Mouse (Mus musculus): ENCODE measurements at regions not wholly inside any gene's neighbourhood (a gene's known extent, or its start where the extent isn't known, plus 50 kb on each side); places are given as distances from the start of the nearest gene placed in this dataset.

DNA sequence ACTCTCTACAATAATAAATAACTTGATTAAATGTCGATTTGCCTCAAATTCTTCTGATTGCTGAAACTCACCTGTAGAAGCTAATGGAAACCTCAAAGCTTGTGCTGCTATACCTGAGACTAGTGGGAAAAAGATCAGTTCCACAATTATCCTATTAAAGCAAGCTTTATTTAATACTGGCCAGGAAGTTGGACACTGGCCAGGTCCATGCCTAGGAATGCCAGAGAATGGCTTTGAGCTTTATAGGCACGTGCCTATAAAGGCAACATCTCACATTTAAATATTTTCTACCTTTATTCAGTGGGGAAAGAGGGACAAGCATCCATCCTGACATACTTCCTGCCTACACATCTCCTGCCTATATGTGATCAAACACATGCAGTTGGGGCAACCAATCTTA is 575.8 kb downstream of the Cypt12 start:
- H3K9me3 ChIP-seq (replicated peaks; ENCODE audit: low read length): peaks cover 19% of the 10 kb centered on the region
- in situ Hi-C loops (cut with MboI; ENCODE audit: low pct_ligation_motif_present, low pct_unique_long_range_greater_than_20kb, low sequenced_read_pairs): no loop called here
- no peak overlapping the region for H3K4me3 ChIP-seq (replicated peaks in 1 of 3; ENCODE audit: low read depth in 2 of 3, low read length in 2 of 3, poor library complexity in 1 of 3)
- no peak overlapping the region for H3K4me2 ChIP-seq (ENCODE audit: insufficient read depth, low read depth, poor library complexity, severe bottlenecking)
- no peak for DNase-seq (ENCODE audit: extremely low read depth)
- no peak overlapping the region for H3K27ac ChIP-seq (ENCODE audit: insufficient read depth, low read depth)
- no peaks in the 10 kb centered on the region for H3K27me3 ChIP-seq (replicated peaks)
- no peaks in the 10 kb centered on the region for H3K36me3 ChIP-seq (replicated peaks in 1 of 2; ENCODE audit: control insufficient read depth in 1 of 2, insufficient read depth in 1 of 2, low read length in 1 of 2)
- H3K9ac ChIP-seq (ENCODE audit: insufficient read depth, low read depth): no peak overlapping the region
- no peaks in the 10 kb centered on the region for H3K79me2 ChIP-seq (replicated peaks; ENCODE audit: control insufficient read depth, extremely low read depth, insufficient read depth, poor library complexity, severe bottlenecking)
- dilution Hi-C loops (cut with MboI; ENCODE audit: extremely low pct_ligation_motif_present, extremely low pct_unique_long_range_greater_than_20kb, low sequenced_read_pairs): no loop called here
- TF ChIP-seq USF1 (IDR thresholded peaks at IDR 0.05; ENCODE audit: low read depth, low read length): no peak
- no peak for TF ChIP-seq IRF4 (IDR thresholded peaks at IDR 0.05; ENCODE audit: low read depth, low read length)
- no peak for TF ChIP-seq E2F4 (IDR thresholded peaks at IDR 0.05; ENCODE audit: insufficient replicate concordance, low read depth, low read length)
- no peak for TF ChIP-seq USF2 (conservative IDR thresholded peaks at IDR 0.05; ENCODE audit: low read depth, low read length)
- no peak for TF ChIP-seq ZKSCAN1 (IDR thresholded peaks at IDR 0.05; ENCODE audit: borderline replicate concordance, low read depth, low read length)
- no peak for TF ChIP-seq EP300 (IDR thresholded peaks at IDR 0.05; ENCODE audit: low read length)
- no peak for TF ChIP-seq NRF1 (IDR thresholded peaks at IDR 0.05; ENCODE audit: low read depth, low read length)
- no peak for TF ChIP-seq ELF1 (IDR thresholded peaks at IDR 0.05; ENCODE audit: low read depth, low read length)
- no peak for TF ChIP-seq UBTF (IDR thresholded peaks at IDR 0.05; ENCODE audit: low read depth, low read length)
- no peak for TF ChIP-seq ZNF384 (IDR thresholded peaks at IDR 0.05; ENCODE audit: low read depth, low read length)
- TF ChIP-seq BHLHE40 (IDR thresholded peaks at IDR 0.05; ENCODE audit: low read depth, low read length): no peak
- TF ChIP-seq TCF12 (IDR thresholded peaks at IDR 0.05; ENCODE audit: low read depth, low read length): no peak
- TF ChIP-seq ZC3H11A (IDR thresholded peaks at IDR 0.05; ENCODE audit: low read depth, low read length): no peak
- no peak for TF ChIP-seq CHD1 (IDR thresholded peaks at IDR 0.05; ENCODE audit: low read depth, low read length)
- TF ChIP-seq MYC (IDR thresholded peaks at IDR 0.05; ENCODE audit: low read depth, low read length): no peak
- no peak for TF ChIP-seq ZMIZ1 (IDR thresholded peaks at IDR 0.05; ENCODE audit: low read depth, low read length)
- TF ChIP-seq POLR2AphosphoS2 (IDR thresholded peaks at IDR 0.05; ENCODE audit: low read depth, low read length): no peak
- TF ChIP-seq MAZ (IDR thresholded peaks at IDR 0.05; ENCODE audit: low read depth, low read length): no peak
- TF ChIP-seq PAX5 (IDR thresholded peaks at IDR 0.05; ENCODE audit: low read length): no peak
- TF ChIP-seq MEF2A (IDR thresholded peaks at IDR 0.05; ENCODE audit: borderline replicate concordance, low read depth, low read length): no peak
- no peaks in the 10 kb centered on the region for H3K4me1 ChIP-seq (ENCODE audit: control insufficient read depth in 1 of 2, insufficient read depth in 2 of 2)

DNA sequence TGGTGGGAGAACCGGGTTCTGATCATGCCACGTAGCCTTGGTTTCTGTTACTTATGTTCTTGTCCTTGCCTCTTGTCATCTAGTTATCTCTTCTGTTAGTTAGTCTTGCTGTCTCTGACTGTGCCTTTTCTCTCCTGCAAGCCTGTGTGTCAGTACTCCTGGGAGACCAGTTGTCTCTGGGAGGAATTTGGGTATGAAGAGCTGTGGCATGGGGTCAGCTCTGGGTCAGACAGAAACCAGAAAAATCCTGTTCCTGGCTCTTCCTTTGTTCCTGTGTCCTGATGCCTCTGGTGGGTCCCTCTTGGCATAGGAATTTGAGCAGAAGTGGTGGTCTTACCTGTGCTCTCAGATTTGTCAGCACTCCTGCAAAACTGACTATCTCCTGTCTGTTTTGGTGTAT is 609.0 kb downstream of the Cypt12 start:
- no peak overlapping the region for H3K4me3 ChIP-seq (replicated peaks in 1 of 3; ENCODE audit: low read depth in 2 of 3, low read length in 2 of 3, poor library complexity in 1 of 3)
- no peaks in the 10 kb centered on the region for H3K4me1 ChIP-seq (ENCODE audit: control insufficient read depth in 1 of 2, insufficient read depth in 2 of 2)
- no peaks in the 10 kb centered on the region for H3K36me3 ChIP-seq (replicated peaks in 1 of 2; ENCODE audit: control insufficient read depth in 1 of 2, insufficient read depth in 1 of 2, low read length in 1 of 2)
- H3K27ac ChIP-seq (ENCODE audit: insufficient read depth, low read depth): no peak overlapping the region
- dilution Hi-C loops (cut with MboI; ENCODE audit: extremely low pct_ligation_motif_present, extremely low pct_unique_long_range_greater_than_20kb, low sequenced_read_pairs) (no loop called here), in situ Hi-C loops (cut with MboI; ENCODE audit: low pct_ligation_motif_present, low pct_unique_long_range_greater_than_20kb, low sequenced_read_pairs) (no loop called here)
- no peak overlapping the region for H3K4me2 ChIP-seq (ENCODE audit: insufficient read depth, low read depth, poor library complexity, severe bottlenecking)
- H3K9ac ChIP-seq (ENCODE audit: insufficient read depth, low read depth): no peak overlapping the region
- no peaks in the 10 kb centered on the region for H3K27me3 ChIP-seq (replicated peaks)
- no peaks in the 10 kb centered on the region for H3K79me2 ChIP-seq (replicated peaks; ENCODE audit: control insufficient read depth, extremely low read depth, insufficient read depth, poor library complexity, severe bottlenecking)
- H3K9me3 ChIP-seq (replicated peaks; ENCODE audit: low read length): peaks cover 20% of the 10 kb centered on the region
- TF ChIP-seq MXI1 (IDR thresholded peaks at IDR 0.05; ENCODE audit: low read depth, low read length) (no peak), ELF1 (IDR thresholded peaks at IDR 0.05; ENCODE audit: low read depth, low read length) (no peak), JUND (conservative IDR thresholded peaks at IDR 0.05; ENCODE audit: low read depth, low read length) (no peak), USF1 (IDR thresholded peaks at IDR 0.05; ENCODE audit: low read depth, low read length) (no peak), BHLHE40 (IDR thresholded peaks at IDR 0.05; ENCODE audit: low read depth, low read length) (no peak), IRF4 (IDR thresholded peaks at IDR 0.05; ENCODE audit: low read depth, low read length) (no peak), POLR2AphosphoS2 (IDR thresholded peaks at IDR 0.05; ENCODE audit: low read depth, low read length) (no peak), CHD1 (IDR thresholded peaks at IDR 0.05; ENCODE audit: low read depth, low read length) (no peak), ETS1 (conservative IDR thresholded peaks at IDR 0.05; ENCODE audit: low read depth, low read length) (no peak), SIN3A (IDR thresholded peaks at IDR 0.05; ENCODE audit: low read length) (no peak), EP300 (IDR thresholded peaks at IDR 0.05; ENCODE audit: low read length) (no peak), KAT2A (IDR thresholded peaks at IDR 0.05; ENCODE audit: insufficient replicate concordance, low read length) (no peak), ZC3H11A (IDR thresholded peaks at IDR 0.05; ENCODE audit: low read depth, low read length) (no peak), CHD2 (IDR thresholded peaks at IDR 0.05; ENCODE audit: low read length) (no peak), MEF2A (IDR thresholded peaks at IDR 0.05; ENCODE audit: borderline replicate concordance, low read depth, low read length) (no peak), CTCF (conservative IDR thresholded peaks at IDR 0.05 in 1 of 2, IDR thresholded peaks at IDR 0.05 in 1 of 2; ENCODE audit: low read depth in 2 of 2, low read length in 2 of 2) (no peak), ZMIZ1 (IDR thresholded peaks at IDR 0.05; ENCODE audit: low read depth, low read length) (no peak), MAZ (IDR thresholded peaks at IDR 0.05; ENCODE audit: low read depth, low read length) (no peak), POLR2A (IDR thresholded peaks at IDR 0.05; ENCODE audit: low read depth, low read length) (no peak), MAFK (IDR thresholded peaks at IDR 0.05; ENCODE audit: insufficient replicate concordance, low read length) (no peak)
- DNase-seq (ENCODE audit: extremely low read depth): no peak

Measured in CH12.LX (cell line).